Comparison of ENCODE assay signal across 22 mouse cellular contexts in the genomic region with DNA sequence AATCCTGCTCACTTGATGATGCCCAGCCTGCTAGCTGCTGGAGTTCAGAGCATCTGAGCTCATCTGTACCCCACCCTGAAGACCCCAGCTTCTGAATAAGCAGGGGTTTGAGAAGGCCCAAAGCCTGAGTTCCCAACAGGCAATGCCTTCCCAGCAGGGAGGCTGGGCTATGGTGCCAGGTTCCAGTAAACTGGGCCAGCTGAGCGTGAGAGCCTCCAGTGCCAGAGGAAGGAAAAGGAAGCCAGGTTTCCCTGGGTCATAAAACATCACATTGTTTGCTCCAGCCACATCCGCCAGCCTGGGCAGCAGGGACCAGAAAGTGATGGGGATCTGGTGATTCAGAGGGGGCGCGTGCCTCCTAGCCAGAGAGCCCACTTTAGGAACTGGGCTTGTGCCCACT. TPM values are rescaled to one million over a fixed set of nuclear protein-coding genes. Genes with fewer than 3 reads are reported as not detected.
DNase-seq lines count a peak whose midpoint lies in the region; ATAC-seq lines count a peak whose summit lies in the region.
"Had no signal": no experiment of that assay in that cellular context is flagged by ENCODE, and none has a peak within 500 bp of the region (broad histone marks: within the 10 kb centered on the region; RNA-seq: fewer than 3 reads in every experiment).

No protein-coding gene starts in this region.

- H3K4me1 ChIP-seq in midbrain, embryonic 13.5 days (replicated peaks), result no peaks in the 10 kb centered on the region
- H3K4me1 ChIP-seq: embryonic facial prominence, embryonic 12.5 days; limb, embryonic 12.5 days; lung, embryonic 15.5 days; midbrain, embryonic 12.5 days; neural tube, embryonic 13.5 days had no signal

- H3K9ac ChIP-seq in midbrain, embryonic 13.5 days (replicated peaks), result no peak overlapping the region
- H3K9ac ChIP-seq: embryonic facial prominence, embryonic 12.5 days; limb, embryonic 12.5 days; liver, embryonic 14.5 days; lung, embryonic 15.5 days; midbrain, embryonic 12.5 days; neural tube, embryonic 13.5 days had no signal

- H3K36me3 ChIP-seq in midbrain, embryonic 13.5 days, result no peaks in the 10 kb centered on the region
- H3K36me3 ChIP-seq: embryonic facial prominence, embryonic 12.5 days; heart, embryonic 10.5 days; limb, embryonic 12.5 days; lung, embryonic 15.5 days; midbrain, embryonic 12.5 days; neural tube, embryonic 13.5 days had no signal

- no peak overlapping the region for H3K4me3 ChIP-seq in midbrain, embryonic 13.5 days (replicated peaks)
- H3K4me3 ChIP-seq: embryonic facial prominence, embryonic 12.5 days; erythroblast, embryonic 14.5 days; heart, embryonic 10.5 days; limb, embryonic 12.5 days; lung, embryonic 15.5 days; midbrain, embryonic 12.5 days; neural tube, embryonic 13.5 days had no signal

- H3K4me2 ChIP-seq in midbrain, embryonic 13.5 days (replicated peaks), result no peak overlapping the region
- H3K4me2 ChIP-seq: embryonic facial prominence, embryonic 12.5 days; limb, embryonic 12.5 days; lung, embryonic 15.5 days; midbrain, embryonic 12.5 days; neural tube, embryonic 13.5 days had no signal

- no peak for ATAC-seq in midbrain, embryonic 13.5 days
- ATAC-seq: forebrain, embryonic 14.5 days; inflammation-experienced regulatory T-cells, adult 6 months had no signal

- H3K27ac ChIP-seq in midbrain, embryonic 13.5 days, result no peak overlapping the region
- H3K27ac ChIP-seq: embryonic facial prominence, embryonic 12.5 days; heart, embryonic 10.5 days; limb, embryonic 12.5 days; liver, embryonic 14.5 days; lung, embryonic 15.5 days; midbrain, embryonic 12.5 days; neural tube, embryonic 13.5 days had no signal

- peak; percentile 16 to 43 for DNase-seq in cerebellum, postnatal 25 days
- DNase-seq in cerebellum, adult 8-10 months, result no peak
- DNase-seq in kidney, postnatal 10 days, result peak; percentile 25
- no peak for DNase-seq in kidney, adult 8-10 months
- peak; percentile 45 for DNase-seq in left cerebral cortex, postnatal 4 days
- DNase-seq in left cerebral cortex, adult 18-20 months (ENCODE audit: low spot score in 2 of 2), result no peak
- DNase-seq in fibroblast of lung, adult 2 months (ENCODE audit: low read depth), result peak; percentile 32
- DNase-seq: adrenal gland, adult 2 months; B cell, adult 2 months; thymus, postnatal 14 days had no signal

- no peaks in the 10 kb centered on the region for H3K9me3 ChIP-seq in midbrain, embryonic 13.5 days
- H3K9me3 ChIP-seq: embryonic facial prominence, embryonic 12.5 days; heart, embryonic 10.5 days; lung, embryonic 15.5 days; midbrain, embryonic 12.5 days; neural tube, embryonic 13.5 days had no signal

- no peaks in the 10 kb centered on the region for H3K27me3 ChIP-seq in midbrain, embryonic 13.5 days
- H3K27me3 ChIP-seq: lung, embryonic 15.5 days; midbrain, embryonic 12.5 days had no signal

- 90% methylated on average over 4 of the region's 4 CpGs for WGBS in midbrain, embryonic 13.5 days

- intact Hi-C loops in left cerebral cortex, postnatal 4 days (cut with DNase I), result no loop called here

RNA-seq across cellular contexts. Expression of gene Syt15, which starts 7.2 kb away (rescaled TPM):
- total RNA-seq in left cerebral cortex, postnatal 4 days (2021), result 1 to 10 TPM; 1.2 to 1.5 TPM
- total RNA-seq in left cerebral cortex, adult 18-20 months (2021), result under 1 TPM; 0.37 to 0.66 TPM
- polyA plus RNA-seq in midbrain, embryonic 13.5 days (2015; fragmentation: Nextera tagmentation; extraction: Ambion mirVana), result 0.49 and 0.63 TPM in 2 replicates
- total RNA-seq: megakaryocyte progenitor cell, adult 5-6 weeks had no signal
- polyA plus RNA-seq: erythroblast, embryonic 14.5 days had no signal

RNA-seq across cellular contexts. Expression of gene Gprin2, which starts 25.1 kb away (rescaled TPM):
- total RNA-seq in left cerebral cortex, postnatal 4 days (2021), result 10 to 100 TPM; 26.2 to 30.0 TPM
- 1 to 10 TPM; 3.1 to 3.7 TPM for total RNA-seq in left cerebral cortex, adult 18-20 months (2021)
- polyA plus RNA-seq in midbrain, embryonic 13.5 days (2015; fragmentation: Nextera tagmentation; extraction: Ambion mirVana), result 5.3 and 5.4 TPM in 2 replicates
- total RNA-seq: megakaryocyte progenitor cell, adult 5-6 weeks had no signal
- polyA plus RNA-seq: erythroblast, embryonic 14.5 days had no signal

Comparison
In these comparisons a context has a peak if more than half of its experiments do, and no peak if none do; other contexts are left out.
1. DNase-seq: peak in cerebellum, postnatal 25 days (2 of 2), kidney, postnatal 10 days (single experiment), left cerebral cortex, postnatal 4 days (single experiment) and fibroblast of lung, adult 2 months (single experiment); none in cerebellum, adult 8-10 months (single experiment), kidney, adult 8-10 months (0 of 2) and left cerebral cortex, adult 18-20 months (0 of 2).
2. RNA of gene Gprin2, which starts 25.1 kb away (total RNA-seq): 26.2 to 30.0 TPM in left cerebral cortex, postnatal 4 days; 3.1 to 3.7 TPM in left cerebral cortex, adult 18-20 months; every median in the first group is over 4 times any median in the second.